Mouse (Mus musculus): ENCODE results near the gene Ube3a.

- TF ChIP-seq GATA1 (IDR thresholded peaks at IDR 0.05; ENCODE audit: borderline replicate concordance, low read length) (no peak), FLI1 (IDR thresholded peaks at IDR 0.05; ENCODE audit: low read length) (no peak)
These were observed 7.3 kb upstream of the Ube3a start for GRCm38 (mm10) chr7:59221244-59221643.

Measured in megakaryocyte, embryonic 14.5 days (primary cell).